Mouse (Mus musculus): ENCODE results near the gene Matn3. TPM values are rescaled to one million over a fixed set of nuclear protein-coding genes. Genes with fewer than 3 reads are reported as not detected.

Matn3 gene
- polyA plus RNA-seq (2012; rRNA removed): not detected in 2 replicates

DNA sequence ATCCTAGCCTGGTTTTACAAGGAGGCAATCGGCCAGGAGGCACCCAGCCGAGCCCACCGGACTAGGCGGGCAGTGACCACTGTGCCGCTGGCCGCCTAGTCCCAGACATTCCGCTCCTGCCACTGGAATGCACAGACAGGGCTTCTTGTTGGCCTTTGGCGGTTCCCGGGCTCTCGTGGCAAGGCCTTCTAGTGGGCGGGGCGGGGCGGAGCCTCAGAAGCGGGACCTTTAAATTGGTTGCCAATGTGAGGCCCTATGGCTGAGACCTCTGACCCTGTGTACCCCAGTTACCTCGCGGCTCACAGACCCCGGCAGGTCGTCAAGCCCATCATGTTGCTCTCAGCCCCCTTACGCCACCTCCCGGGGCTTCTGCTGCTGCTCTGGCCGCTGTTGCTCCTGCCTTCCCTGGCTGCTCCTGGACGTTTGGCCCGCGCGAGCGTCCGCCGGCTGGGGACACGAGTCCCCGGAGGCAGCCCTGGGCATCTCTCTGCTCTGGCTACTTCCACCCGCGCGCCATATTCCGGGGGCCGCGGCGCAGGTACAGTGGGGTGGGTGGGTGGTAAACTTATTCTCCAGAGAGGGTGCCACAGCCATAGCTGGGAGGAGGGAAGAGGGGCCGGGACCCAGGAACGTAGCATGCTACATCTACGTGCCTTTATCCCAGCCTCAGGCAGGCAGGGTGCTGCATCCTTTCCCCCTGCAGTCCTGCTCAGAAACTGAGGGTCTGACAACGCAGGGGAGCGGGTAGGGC, at the start of gene Matn3:
TSS of gene Matn3 (plus strand) at position 216 of the 751 bp plus-strand sequence.

GRCm38 (mm10) chr12:8921394-8922368, 26.0 kb upstream of the Matn3 start, which contains the start of gene Laptm4a:
TSS of gene Laptm4a (plus strand) at chr12:8921664.

GRCm38 (mm10) chr12:8973820-8974465, 26.2 kb downstream of the Matn3 start, which contains the start of gene Wdr35:
TSS of gene Wdr35 (plus strand) at chr12:8973892.

Other genes starting within 250 kb of the Matn3 start
- gene Sdc1, start 176.6 kb upstream of the Matn3 start, polyA plus RNA-seq (2012; rRNA removed): 205 and 246 TPM in 2 replicates
- 133 and 181 TPM in 2 replicates for gene Laptm4a, start 26.3 kb upstream of the Matn3 start, polyA plus RNA-seq (2012; rRNA removed)
- gene Wdr35, start 26.0 kb downstream of the Matn3 start, polyA plus RNA-seq (2012; rRNA removed): 0.51 and 0.64 TPM in 2 replicates
- 12.7 and 15.1 TPM in 2 replicates for gene Ttc32, start 82.1 kb downstream of the Matn3 start, polyA plus RNA-seq (2012; rRNA removed)